Mouse (Mus musculus): ENCODE measurements around the gene Layn. TPM values are rescaled to one million over a fixed set of nuclear protein-coding genes. Genes with fewer than 3 reads are reported as not detected.

The Layn gene
- total RNA-seq, 1 experiment, result 2.8 TPM

- H3K27ac ChIP-seq (ENCODE audit: insufficient read depth, low read depth, low read length, poor library complexity, severe bottlenecking), result no peak overlapping the region
- TF ChIP-seq HCFC1 (IDR thresholded peaks at IDR 0.05; ENCODE audit: borderline replicate concordance, insufficient read depth, low read length) (no peak), ZNF384 (IDR thresholded peaks at IDR 0.05; ENCODE audit: low read depth, low read length) (no peak), ZC3H11A (IDR thresholded peaks at IDR 0.05; ENCODE audit: borderline replicate concordance, low read depth, low read length) (no peak), CHD2 (IDR thresholded peaks at IDR 0.05; ENCODE audit: low read depth, low read length) (no peak), MAFK (IDR thresholded peaks at IDR 0.05; ENCODE audit: insufficient read depth, low read depth, low read length) (peak; percentile 65; the same call in 1 of the 2 replicates)
Observed at GRCm38 (mm10) chr9:51102963-51103807, 26.3 kb upstream of the Layn start.

GRCm38 (mm10) chr9:51101756-51102425 is 25.0 kb upstream of the Layn start, which contains the start of gene 4833427G06Rik:
Gene 4833427G06Rik, minus strand, starts transcription at chr9:51102078.
- DNase-seq (ENCODE audit: low read depth, low spot score), result peak; percentile 60
- TF ChIP-seq HCFC1 (IDR thresholded peaks at IDR 0.05; ENCODE audit: borderline replicate concordance, insufficient read depth, low read length) (no peak), ZC3H11A (IDR thresholded peaks at IDR 0.05; ENCODE audit: borderline replicate concordance, low read depth, low read length) (no peak), ZNF384 (IDR thresholded peaks at IDR 0.05; ENCODE audit: low read depth, low read length) (no peak), MAFK (IDR thresholded peaks at IDR 0.05; ENCODE audit: insufficient read depth, low read depth, low read length) (no peak), CHD2 (IDR thresholded peaks at IDR 0.05; ENCODE audit: low read depth, low read length) (no peak)
- in situ Hi-C loops (cut with MboI; ENCODE audit: low sequenced_read_pairs in 2 of 2, unreplicated experiment in 2 of 2), result no loop called here
- H3K36me3 ChIP-seq (ENCODE audit: control insufficient read depth, insufficient read depth, low read length, poor library complexity, severe bottlenecking), result no peaks in the 10 kb centered on the region
- H3K4me3 ChIP-seq (ENCODE audit: insufficient read depth in 1 of 2, low read depth in 1 of 2, low read length in 2 of 2, poor library complexity in 1 of 2, severe bottlenecking in 1 of 2), result no peak within 1 kb of the TSS
- no peak within 1 kb of the TSS; the same call in 1 of the 2 replicates for H3K27ac ChIP-seq (ENCODE audit: insufficient read depth, low read depth, low read length, poor library complexity, severe bottlenecking)
- H3K4me1 ChIP-seq (ENCODE audit: control insufficient read depth in 2 of 2, insufficient read depth in 2 of 2, low read length in 2 of 2, poor library complexity in 1 of 2), result peaks cover 0 to 8% of the 10 kb centered on the region in 2 experiments; a peak in 2 of 4 replicates
- no peak within 1 kb of the TSS for H3K9ac ChIP-seq (ENCODE audit: insufficient read depth, low read depth, low read length, poor library complexity, severe bottlenecking)
- H3K9me3 ChIP-seq (ENCODE audit: control insufficient read depth, insufficient read depth, low read depth, low read length), result no peaks in the 10 kb centered on the region

More at GRCm38 (mm10) chr9:51102963-51103807, 26.3 kb upstream of the Layn start:
- in situ Hi-C loops (cut with MboI; ENCODE audit: low sequenced_read_pairs in 2 of 2, unreplicated experiment in 2 of 2), result no loop called here
- no peaks in the 10 kb centered on the region for H3K9me3 ChIP-seq (ENCODE audit: control insufficient read depth, insufficient read depth, low read depth, low read length)
- peaks cover 0 to 8% of the 10 kb centered on the region in 2 experiments; a peak in 2 of 4 replicates for H3K4me1 ChIP-seq (ENCODE audit: control insufficient read depth in 2 of 2, insufficient read depth in 2 of 2, low read length in 2 of 2, poor library complexity in 1 of 2)
- peak; percentile 25 for DNase-seq (ENCODE audit: low read depth, low spot score)
- H3K4me3 ChIP-seq (ENCODE audit: insufficient read depth in 1 of 2, low read depth in 1 of 2, low read length in 2 of 2, poor library complexity in 1 of 2, severe bottlenecking in 1 of 2), result peak overlapping the region; percentile 53 to 65
- no peaks in the 10 kb centered on the region for H3K36me3 ChIP-seq (ENCODE audit: control insufficient read depth, insufficient read depth, low read length, poor library complexity, severe bottlenecking)
- peak overlapping the region; percentile 8 for H3K9ac ChIP-seq (ENCODE audit: insufficient read depth, low read depth, low read length, poor library complexity, severe bottlenecking)

DNA sequence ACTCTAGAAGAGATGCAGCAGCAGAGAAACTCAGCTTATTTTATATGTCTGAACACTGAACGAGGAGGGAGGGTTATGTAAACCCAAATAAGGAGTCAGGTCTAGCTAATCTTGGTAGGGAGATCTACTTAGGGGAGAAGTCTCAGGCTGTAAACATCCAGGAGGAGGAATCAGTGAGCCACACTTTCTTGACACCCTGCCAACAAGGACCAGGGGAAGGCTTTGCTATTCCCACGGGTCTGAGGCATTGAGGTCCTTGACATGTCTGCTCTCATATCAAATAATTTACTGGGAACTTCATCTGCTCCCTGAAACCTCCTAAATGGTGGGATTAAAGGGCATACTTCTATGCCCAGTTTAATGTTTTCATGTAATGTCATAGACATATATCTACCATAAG is 19.4 kb upstream of the Layn start:
- Histone ChIP-seq H3K4me3 (ENCODE audit: insufficient read depth in 1 of 2, low read depth in 1 of 2, low read length in 2 of 2, poor library complexity in 1 of 2, severe bottlenecking in 1 of 2) (no peak overlapping the region), H3K9ac (ENCODE audit: insufficient read depth, low read depth, low read length, poor library complexity, severe bottlenecking) (no peak overlapping the region), H3K27ac (ENCODE audit: insufficient read depth, low read depth, low read length, poor library complexity, severe bottlenecking) (no peak overlapping the region), H3K4me1 (ENCODE audit: control insufficient read depth in 2 of 2, insufficient read depth in 2 of 2, low read length in 2 of 2, poor library complexity in 1 of 2) (no peaks in the 10 kb centered on the region), H3K9me3 (ENCODE audit: control insufficient read depth, insufficient read depth, low read depth, low read length) (no peaks in the 10 kb centered on the region), H3K36me3 (ENCODE audit: control insufficient read depth, insufficient read depth, low read length, poor library complexity, severe bottlenecking) (no peaks in the 10 kb centered on the region)
- TF ChIP-seq HCFC1 (IDR thresholded peaks at IDR 0.05; ENCODE audit: borderline replicate concordance, insufficient read depth, low read length) (no peak), ZNF384 (IDR thresholded peaks at IDR 0.05; ENCODE audit: low read depth, low read length) (no peak), MAFK (IDR thresholded peaks at IDR 0.05; ENCODE audit: insufficient read depth, low read depth, low read length) (no peak), CHD2 (IDR thresholded peaks at IDR 0.05; ENCODE audit: low read depth, low read length) (no peak), ZC3H11A (IDR thresholded peaks at IDR 0.05; ENCODE audit: borderline replicate concordance, low read depth, low read length) (no peak)
- in situ Hi-C loops (cut with MboI; ENCODE audit: low sequenced_read_pairs in 2 of 2, unreplicated experiment in 2 of 2), result no loop called here
- DNase-seq (ENCODE audit: low read depth, low spot score), result no peak

DNA sequence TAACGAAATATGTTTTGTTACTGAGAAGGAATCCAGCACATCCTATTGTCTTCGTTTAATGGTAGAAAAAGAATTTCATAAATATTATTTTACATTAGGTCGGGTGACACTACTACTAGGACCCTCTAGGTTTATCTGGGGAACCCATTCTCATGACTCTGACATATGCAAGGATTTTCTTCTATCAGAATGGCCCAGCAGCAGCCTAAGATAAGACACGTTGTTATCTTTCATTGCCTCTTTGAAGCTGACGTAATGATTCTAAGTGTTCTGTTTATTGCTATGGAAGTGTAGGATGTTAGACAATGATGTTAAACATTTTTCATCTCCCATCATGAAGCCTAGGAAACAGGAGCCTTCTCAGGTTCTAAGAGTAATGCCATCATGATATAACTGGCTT is 16.8 kb upstream of the Layn start:
- in situ Hi-C loops (cut with MboI; ENCODE audit: low sequenced_read_pairs in 2 of 2, unreplicated experiment in 2 of 2), result no loop called here
- no peaks in the 10 kb centered on the region for H3K9me3 ChIP-seq (ENCODE audit: control insufficient read depth, insufficient read depth, low read depth, low read length)
- TF ChIP-seq MAFK (IDR thresholded peaks at IDR 0.05; ENCODE audit: insufficient read depth, low read depth, low read length), result no peak
- TF ChIP-seq HCFC1 (IDR thresholded peaks at IDR 0.05; ENCODE audit: borderline replicate concordance, insufficient read depth, low read length), result no peak
- no peak for TF ChIP-seq ZC3H11A (IDR thresholded peaks at IDR 0.05; ENCODE audit: borderline replicate concordance, low read depth, low read length)
- TF ChIP-seq ZNF384 (IDR thresholded peaks at IDR 0.05; ENCODE audit: low read depth, low read length), result no peak
- no peak for TF ChIP-seq CHD2 (IDR thresholded peaks at IDR 0.05; ENCODE audit: low read depth, low read length)
- DNase-seq (ENCODE audit: low read depth, low spot score), result no peak
- no peaks in the 10 kb centered on the region for H3K4me1 ChIP-seq (ENCODE audit: control insufficient read depth in 2 of 2, insufficient read depth in 2 of 2, low read length in 2 of 2, poor library complexity in 1 of 2)
- no peaks in the 10 kb centered on the region for H3K36me3 ChIP-seq (ENCODE audit: control insufficient read depth, insufficient read depth, low read length, poor library complexity, severe bottlenecking)
- H3K9ac ChIP-seq (ENCODE audit: insufficient read depth, low read depth, low read length, poor library complexity, severe bottlenecking), result no peak overlapping the region
- no peak overlapping the region for H3K27ac ChIP-seq (ENCODE audit: insufficient read depth, low read depth, low read length, poor library complexity, severe bottlenecking)
- H3K4me3 ChIP-seq (ENCODE audit: insufficient read depth in 1 of 2, low read depth in 1 of 2, low read length in 2 of 2, poor library complexity in 1 of 2, severe bottlenecking in 1 of 2), result no peak overlapping the region

Measured in ES-E14 (cell line).